Mouse (Mus musculus) kidney, adult 2 months (tissue): ENCODE measurements at regions not wholly inside any gene's neighbourhood (a gene's known extent, or its start where the extent isn't known, plus 50 kb on each side); places are given as distances from the start of the nearest gene placed in this dataset.

ENCODE experiments used
- DNase-seq: peaks from one replicate; pipeline ENCODE4 v3.0.0; 2021
- H3K27ac ChIP-seq: fragments of 200-500 bp; 2 replicates; pipeline ENCODE4 v1.5.1; 2012; ENCODE audit warnings: low read depth, low read length, control low read depth, inconsistent platforms; ENCODE audit not compliant: insufficient read depth
- H3K27me3 ChIP-seq: fragments of 200-500 bp; replicated peaks from 2 replicates; pipeline ENCODE4 v1.6.1; 2012; ENCODE audit warnings: mild to moderate bottlenecking, moderate library complexity, low read length, inconsistent platforms; ENCODE audit not compliant: control insufficient read depth, insufficient read depth
- H3K36me3 ChIP-seq: fragments of 200-500 bp; 2 replicates; pipeline ENCODE4 v1.6.1; 2012; ENCODE audit warnings: mild to moderate bottlenecking, moderate library complexity, low read length, inconsistent platforms; ENCODE audit not compliant: control insufficient read depth, insufficient read depth
- H3K4me1 ChIP-seq: fragments of 200-500 bp; 2 replicates; pipeline ENCODE4 v1.6.1; 2011; ENCODE audit warnings: low read length; ENCODE audit not compliant: control insufficient read depth, insufficient read depth
- H3K4me3 ChIP-seq: fragments of 200-500 bp; 2 replicates; pipeline ENCODE4 v1.5.1; 2011; ENCODE audit warnings: mild to moderate bottlenecking, low read depth, low read length, control low read depth; ENCODE audit not compliant: insufficient read depth
- CTCF ChIP-seq: fragments of 200-500 bp; conservative IDR thresholded peaks from 2 replicates; pipeline ENCODE4 v1.5.1; 2011; ENCODE audit warnings: low read depth, mild to moderate bottlenecking, control low read depth, low read length, moderate library complexity, mixed read lengths; ENCODE audit not compliant: insufficient read depth, insufficient read length
- POLR2A ChIP-seq: fragments of 200-500 bp; IDR thresholded peaks from one replicate; pipeline ENCODE4 v1.6.1; 2011; ENCODE audit warnings: low read depth, low read length, control low read depth
- WGBS: fragments of 180-500 bp; shearing (Covaris S2); methylation state at CpG from one replicate; pipeline ENCODE4 v1.1.7; 2018; 5-methylcytosine and 5-hydroxymethylcytosine counted together

- no peak for TF ChIP-seq POLR2A
- no peak for TF ChIP-seq CTCF
- Histone ChIP-seq H3K27ac (no peak overlapping the region), H3K4me1 (no peaks in the 10 kb centered on the region), H3K27me3 (no peaks in the 10 kb centered on the region), H3K4me3 (no peak overlapping the region), H3K36me3 (no peaks in the 10 kb centered on the region)
- no peak for DNase-seq
- WGBS = 57% methylated on average over 1 of the region's 1 CpGs
Observed at GRCm38 (mm10) chr14:114723080-114723479, 368.9 kb upstream of the Gpc5 start.

GRCm38 (mm10) chr14:114767323-114767722 lies 324.7 kb upstream of the Gpc5 start:
- 72% methylated on average over 5 of the region's 5 CpGs for WGBS
- Histone ChIP-seq H3K4me3 (no peak overlapping the region), H3K4me1 (no peaks in the 10 kb centered on the region), H3K27ac (no peak overlapping the region), H3K36me3 (no peaks in the 10 kb centered on the region), H3K27me3 (no peaks in the 10 kb centered on the region)
- DNase-seq = no peak
- no peak for TF ChIP-seq POLR2A
- TF ChIP-seq CTCF = no peak

- no peak for TF ChIP-seq CTCF
- TF ChIP-seq POLR2A = no peak
- WGBS = 55% methylated on average over 2 of the region's 2 CpGs
- Histone ChIP-seq H3K4me3 (no peak overlapping the region), H3K27ac (no peak overlapping the region), H3K4me1 (no peaks in the 10 kb centered on the region), H3K36me3 (no peaks in the 10 kb centered on the region), H3K27me3 (no peaks in the 10 kb centered on the region)
- no peak for DNase-seq
Observed at GRCm38 (mm10) chr14:114776723-114777122, 315.3 kb upstream of the Gpc5 start.

GRCm38 (mm10) chr14:114781821-114782220 lies 310.2 kb upstream of the Gpc5 start:
- H3K27ac ChIP-seq = no peak overlapping the region
- H3K4me3 ChIP-seq = no peak overlapping the region
- no peak for DNase-seq
- H3K36me3 ChIP-seq = no peaks in the 10 kb centered on the region
- 79% methylated on average over 3 of the region's 3 CpGs for WGBS
- no peaks in the 10 kb centered on the region for H3K4me1 ChIP-seq
- TF ChIP-seq CTCF (no peak), POLR2A (no peak)
- H3K27me3 ChIP-seq = no peaks in the 10 kb centered on the region

GRCm38 (mm10) chr14:114790946-114791830 lies 300.8 kb upstream of the Gpc5 start:
- no peaks in the 10 kb centered on the region for H3K36me3 ChIP-seq
- H3K4me1 ChIP-seq = no peaks in the 10 kb centered on the region
- WGBS = 23% methylated on average over 13 of the region's 13 CpGs
- DNase-seq = peak; percentile 59
- no peaks in the 10 kb centered on the region for H3K27me3 ChIP-seq
- no peak for TF ChIP-seq POLR2A
- peak; percentile 78 for TF ChIP-seq CTCF
- H3K27ac ChIP-seq = no peak overlapping the region
- no peak overlapping the region for H3K4me3 ChIP-seq

GRCm38 (mm10) chr14:114791831-114792224 lies 300.2 kb upstream of the Gpc5 start:
- Histone ChIP-seq H3K27me3 (no peaks in the 10 kb centered on the region), H3K27ac (no peak overlapping the region), H3K36me3 (no peaks in the 10 kb centered on the region), H3K4me3 (no peak overlapping the region), H3K4me1 (no peaks in the 10 kb centered on the region)
- 64% methylated on average over 4 of the region's 4 CpGs for WGBS
- no peak for DNase-seq
- no peak for TF ChIP-seq CTCF
- no peak for TF ChIP-seq POLR2A

- TF ChIP-seq POLR2A = no peak
- TF ChIP-seq CTCF = no peak
- no peak overlapping the region for H3K27ac ChIP-seq
- no peak for DNase-seq
- 58% methylated on average over 11 of the region's 11 CpGs for WGBS
- H3K4me1 ChIP-seq = no peaks in the 10 kb centered on the region
- H3K4me3 ChIP-seq = no peak overlapping the region
- no peaks in the 10 kb centered on the region for H3K36me3 ChIP-seq
- no peaks in the 10 kb centered on the region for H3K27me3 ChIP-seq
Observed at GRCm38 (mm10) chr14:114804643-114805042, 287.4 kb upstream of the Gpc5 start.
